Mouse (Mus musculus): ENCODE results near the gene AI837181. TPM values are rescaled to one million over a fixed set of nuclear protein-coding genes. Genes with fewer than 3 reads are reported as not detected.

AI837181 gene
- 45.6 and 53.5 TPM in 2 replicates for polyA plus RNA-seq (2015; fragmentation: Nextera tagmentation; extraction: Ambion mirVana)

GRCm38 (mm10) chr19:5424782-5425741 lies at the start of gene AI837181, which contains the start of gene Drap1:
TSS of gene AI837181 (plus strand) at chr19:5425144.
TSS of gene Drap1 (minus strand) at chr19:5424979.

GRCm38 (mm10) chr19:5388588-5389242 lies 36.2 kb upstream of the AI837181 start, which contains the start of gene Sart1:
TSS of gene Sart1 (minus strand) at chr19:5388703.

GRCm38 (mm10) chr19:5402293-5402692 lies 22.7 kb upstream of the AI837181 start, which contains the start of gene Tsga10ip:
TSS of gene Tsga10ip (minus strand) at chr19:5402526.

GRCm38 (mm10) chr19:5447515-5448353 lies 22.8 kb downstream of the AI837181 start, which contains the start of gene Fosl1:
TSS of gene Fosl1 (plus strand) at chr19:5447547.

GRCm38 (mm10) chr19:5457746-5458442 lies 33.0 kb downstream of the AI837181 start, which contains the start of gene Ccdc85b:
TSS of gene Ccdc85b (minus strand) at chr19:5457894.

GRCm38 (mm10) chr19:5460465-5460911 lies 35.5 kb downstream of the AI837181 start, which contains the start of gene Fibp:
TSS of gene Fibp (plus strand) at chr19:5460615.

GRCm38 (mm10) chr19:5468374-5468773 lies 43.4 kb downstream of the AI837181 start, which contains the start of gene Ctsw:
TSS of gene Ctsw (minus strand) at chr19:5468507.

GRCm38 (mm10) chr19:5473720-5474119 lies 48.8 kb downstream of the AI837181 start, which contains the start of gene Efemp2:
TSS of gene Efemp2 (plus strand) at chr19:5473954.

Other genes with a start within 250 kb of the AI837181 start
- 8.8 and 10.0 TPM in 2 replicates for gene Pacs1, start 152.0 kb upstream of the AI837181 start, polyA plus RNA-seq (2015; fragmentation: Nextera tagmentation; extraction: Ambion mirVana)
- 155 and 159 TPM in 2 replicates for gene Sf3b2, start 129.7 kb upstream of the AI837181 start, polyA plus RNA-seq (2015; fragmentation: Nextera tagmentation; extraction: Ambion mirVana)
- 0.33 and 0.35 TPM in 2 replicates for gene Gal3st3, start 126.8 kb upstream of the AI837181 start, polyA plus RNA-seq (2015; fragmentation: Nextera tagmentation; extraction: Ambion mirVana)
- gene Catsper1, start 89.4 kb upstream of the AI837181 start, polyA plus RNA-seq (2015; fragmentation: Nextera tagmentation; extraction: Ambion mirVana) = not detected in 2 replicates
- gene Cst6, start 75.6 kb upstream of the AI837181 start, polyA plus RNA-seq (2015; fragmentation: Nextera tagmentation; extraction: Ambion mirVana) = 5.3 and 6.6 TPM in 2 replicates
- 25.2 and 27.2 TPM in 2 replicates for gene Eif1ad, start 58.4 kb upstream of the AI837181 start, polyA plus RNA-seq (2015; fragmentation: Nextera tagmentation; extraction: Ambion mirVana)
- 266 and 286 TPM in 2 replicates for gene Banf1, start 58.0 kb upstream of the AI837181 start, polyA plus RNA-seq (2015; fragmentation: Nextera tagmentation; extraction: Ambion mirVana)
- 33.0 and 39.0 TPM in 2 replicates for gene Sart1, start 36.4 kb upstream of the AI837181 start, polyA plus RNA-seq (2015; fragmentation: Nextera tagmentation; extraction: Ambion mirVana)
- gene Tsga10ip, start 22.6 kb upstream of the AI837181 start, polyA plus RNA-seq (2015; fragmentation: Nextera tagmentation; extraction: Ambion mirVana) = not detected in 2 replicates
- 234 and 246 TPM in 2 replicates for gene Drap1, start 165 bp upstream of the AI837181 start, polyA plus RNA-seq (2015; fragmentation: Nextera tagmentation; extraction: Ambion mirVana)
- gene Fosl1, start 22.4 kb downstream of the AI837181 start, polyA plus RNA-seq (2015; fragmentation: Nextera tagmentation; extraction: Ambion mirVana) = 0.61 and 1.6 TPM in 2 replicates
- gene Ccdc85b, start 32.8 kb downstream of the AI837181 start, polyA plus RNA-seq (2015; fragmentation: Nextera tagmentation; extraction: Ambion mirVana) = 15.1 and 16.5 TPM in 2 replicates
- 78.4 and 88.2 TPM in 2 replicates for gene Fibp, start 35.5 kb downstream of the AI837181 start, polyA plus RNA-seq (2015; fragmentation: Nextera tagmentation; extraction: Ambion mirVana)
- gene Ctsw, start 43.4 kb downstream of the AI837181 start, polyA plus RNA-seq (2015; fragmentation: Nextera tagmentation; extraction: Ambion mirVana) = 0.16 and 0.62 TPM in 2 replicates
- gene Efemp2, start 48.8 kb downstream of the AI837181 start, polyA plus RNA-seq (2015; fragmentation: Nextera tagmentation; extraction: Ambion mirVana) = 118 and 128 TPM in 2 replicates
- 23.1 and 28.7 TPM in 2 replicates for gene Mus81, start 63.3 kb downstream of the AI837181 start, polyA plus RNA-seq (2015; fragmentation: Nextera tagmentation; extraction: Ambion mirVana)
- gene Cfl1, start 65.3 kb downstream of the AI837181 start, polyA plus RNA-seq (2015; fragmentation: Nextera tagmentation; extraction: Ambion mirVana) = 1,724 and 1,857 TPM in 2 replicates
- gene 1700020D05Rik, start 78.6 kb downstream of the AI837181 start, polyA plus RNA-seq (2015; fragmentation: Nextera tagmentation; extraction: Ambion mirVana) = 0.27 TPM in 1 of 2 replicates, not detected in the other
- 4.8 and 6.5 TPM in 2 replicates for gene Snx32, start 85.4 kb downstream of the AI837181 start, polyA plus RNA-seq (2015; fragmentation: Nextera tagmentation; extraction: Ambion mirVana)
- gene Ovol1, start 135.5 kb downstream of the AI837181 start, polyA plus RNA-seq (2015; fragmentation: Nextera tagmentation; extraction: Ambion mirVana) = 2.6 and 3.4 TPM in 2 replicates
- 6.1 and 6.2 TPM in 2 replicates for gene Ap5b1, start 142.9 kb downstream of the AI837181 start, polyA plus RNA-seq (2015; fragmentation: Nextera tagmentation; extraction: Ambion mirVana)
- 45.5 and 58.5 TPM in 2 replicates for gene Rnaseh2c, start 176.7 kb downstream of the AI837181 start, polyA plus RNA-seq (2015; fragmentation: Nextera tagmentation; extraction: Ambion mirVana)
- gene Kat5, start 185.1 kb downstream of the AI837181 start, polyA plus RNA-seq (2015; fragmentation: Nextera tagmentation; extraction: Ambion mirVana) = 31.9 and 33.2 TPM in 2 replicates
- gene Rela, start 212.3 kb downstream of the AI837181 start, polyA plus RNA-seq (2015; fragmentation: Nextera tagmentation; extraction: Ambion mirVana) = 38.5 and 43.5 TPM in 2 replicates
- gene Sipa1, start 238.6 kb downstream of the AI837181 start, polyA plus RNA-seq (2015; fragmentation: Nextera tagmentation; extraction: Ambion mirVana) = 14.1 and 14.4 TPM in 2 replicates

Measured in urinary bladder, postnatal 0 days (tissue).